Mouse (Mus musculus): ENCODE data around the gene Skp1a. TPM values are rescaled to one million over a fixed set of nuclear protein-coding genes. Genes with fewer than 3 reads are reported as not detected.

Gene Skp1a
- polyA plus RNA-seq, 1 experiment from 2014 or later: 843 TPM

GRCm38 (mm10) chr11:52249452-52249851 is 17.7 kb downstream of the Skp1a start:
- Histone ChIP-seq H3K4me1 (ENCODE audit: control insufficient read depth, insufficient read depth, low read length) (no peaks in the 10 kb centered on the region), H3K4me3 (ENCODE audit: low read length) (no peak overlapping the region), H3K4me2 (replicated peaks; ENCODE audit: low read depth, low read length) (no peak overlapping the region), H3K9ac (ENCODE audit: low read depth, low read length) (no peak overlapping the region), H3K27ac (ENCODE audit: low read depth, low read length) (no peak overlapping the region), H3K27me3 (ENCODE audit: control insufficient read depth, insufficient read depth, low read length) (no peaks in the 10 kb centered on the region), H3K36me3 (ENCODE audit: control insufficient read depth, insufficient read depth, low read length) (peaks cover 56% of the 10 kb centered on the region), H3K9me3 (ENCODE audit: control insufficient read depth, low read length) (no peaks in the 10 kb centered on the region)
- 87% methylated on average over 2 of the region's 2 CpGs for WGBS
- ATAC-seq (ENCODE audit: low FRiP score, low TSS enrichment): no peak

GRCm38 (mm10) chr11:52251770-52252169 is 20.0 kb downstream of the Skp1a start:
- Histone ChIP-seq H3K9me3 (ENCODE audit: control insufficient read depth, low read length) (no peaks in the 10 kb centered on the region), H3K4me3 (ENCODE audit: low read length) (no peak overlapping the region), H3K36me3 (ENCODE audit: control insufficient read depth, insufficient read depth, low read length) (peaks cover 39% of the 10 kb centered on the region), H3K9ac (ENCODE audit: low read depth, low read length) (no peak overlapping the region), H3K4me2 (replicated peaks; ENCODE audit: low read depth, low read length) (no peak overlapping the region), H3K4me1 (ENCODE audit: control insufficient read depth, insufficient read depth, low read length) (no peaks in the 10 kb centered on the region), H3K27me3 (ENCODE audit: control insufficient read depth, insufficient read depth, low read length) (no peaks in the 10 kb centered on the region), H3K27ac (ENCODE audit: low read depth, low read length) (no peak overlapping the region)
- WGBS: 86% methylated on average over 5 of the region's 5 CpGs
- no peak for ATAC-seq (ENCODE audit: low FRiP score, low TSS enrichment)

GRCm38 (mm10) chr11:52252692-52253091 is 20.9 kb downstream of the Skp1a start:
- H3K36me3 ChIP-seq (ENCODE audit: control insufficient read depth, insufficient read depth, low read length): peaks cover 30% of the 10 kb centered on the region
- H3K27me3 ChIP-seq (ENCODE audit: control insufficient read depth, insufficient read depth, low read length): no peaks in the 10 kb centered on the region
- no peaks in the 10 kb centered on the region for H3K9me3 ChIP-seq (ENCODE audit: control insufficient read depth, low read length)
- H3K4me1 ChIP-seq (ENCODE audit: control insufficient read depth, insufficient read depth, low read length): no peaks in the 10 kb centered on the region
- no peak overlapping the region for H3K4me2 ChIP-seq (replicated peaks; ENCODE audit: low read depth, low read length)
- 72% methylated on average over 1 of the region's 1 CpGs for WGBS
- ATAC-seq (ENCODE audit: low FRiP score, low TSS enrichment): no peak
- H3K4me3 ChIP-seq (ENCODE audit: low read length): no peak overlapping the region
- H3K27ac ChIP-seq (ENCODE audit: low read depth, low read length): no peak overlapping the region
- H3K9ac ChIP-seq (ENCODE audit: low read depth, low read length): no peak overlapping the region

GRCm38 (mm10) chr11:52253674-52254375 is 22.0 kb downstream of the Skp1a start:
- Histone ChIP-seq H3K9ac (ENCODE audit: low read depth, low read length) (no peak overlapping the region), H3K4me2 (replicated peaks; ENCODE audit: low read depth, low read length) (no peak overlapping the region), H3K4me1 (ENCODE audit: control insufficient read depth, insufficient read depth, low read length) (no peaks in the 10 kb centered on the region), H3K27me3 (ENCODE audit: control insufficient read depth, insufficient read depth, low read length) (no peaks in the 10 kb centered on the region), H3K4me3 (ENCODE audit: low read length) (no peak overlapping the region), H3K36me3 (ENCODE audit: control insufficient read depth, insufficient read depth, low read length) (peaks cover 23% of the 10 kb centered on the region; the same call in 1 of the 2 replicates), H3K27ac (ENCODE audit: low read depth, low read length) (no peak overlapping the region), H3K9me3 (ENCODE audit: control insufficient read depth, low read length) (no peaks in the 10 kb centered on the region)
- ATAC-seq (ENCODE audit: low FRiP score, low TSS enrichment): peak; percentile 58; the same call in 1 of the 2 replicates
- WGBS: 67% methylated on average over 11 of the region's 11 CpGs

- H3K36me3 ChIP-seq (ENCODE audit: control insufficient read depth, insufficient read depth, low read length): peaks cover 11% of the 10 kb centered on the region; the same call in 1 of the 2 replicates
- WGBS: 93% methylated on average over 8 of the region's 8 CpGs
- no peaks in the 10 kb centered on the region for H3K9me3 ChIP-seq (ENCODE audit: control insufficient read depth, low read length)
These were observed 23.3 kb downstream of the Skp1a start for GRCm38 (mm10) chr11:52255077-52255476.

GRCm38 (mm10) chr11:52257376-52257775 is 25.6 kb downstream of the Skp1a start:
- no peak overlapping the region for H3K9ac ChIP-seq (ENCODE audit: low read depth, low read length)
- no peak overlapping the region for H3K4me2 ChIP-seq (replicated peaks; ENCODE audit: low read depth, low read length)
- H3K27me3 ChIP-seq (ENCODE audit: control insufficient read depth, insufficient read depth, low read length): no peaks in the 10 kb centered on the region
- peaks cover 8% of the 10 kb centered on the region; the same call in 1 of the 2 replicates for H3K36me3 ChIP-seq (ENCODE audit: control insufficient read depth, insufficient read depth, low read length)
- WGBS: 78% methylated on average over 3 of the region's 3 CpGs
- ATAC-seq (ENCODE audit: low FRiP score, low TSS enrichment): no peak
- H3K9me3 ChIP-seq (ENCODE audit: control insufficient read depth, low read length): no peaks in the 10 kb centered on the region
- no peaks in the 10 kb centered on the region for H3K4me1 ChIP-seq (ENCODE audit: control insufficient read depth, insufficient read depth, low read length)
- no peak overlapping the region for H3K4me3 ChIP-seq (ENCODE audit: low read length)
- no peak overlapping the region for H3K27ac ChIP-seq (ENCODE audit: low read depth, low read length)

More at GRCm38 (mm10) chr11:52255077-52255476, 23.3 kb downstream of the Skp1a start:
- Histone ChIP-seq H3K27ac (ENCODE audit: low read depth, low read length) (no peak overlapping the region), H3K4me1 (ENCODE audit: control insufficient read depth, insufficient read depth, low read length) (no peaks in the 10 kb centered on the region), H3K4me3 (ENCODE audit: low read length) (no peak overlapping the region), H3K9ac (ENCODE audit: low read depth, low read length) (no peak overlapping the region), H3K27me3 (ENCODE audit: control insufficient read depth, insufficient read depth, low read length) (no peaks in the 10 kb centered on the region), H3K4me2 (replicated peaks; ENCODE audit: low read depth, low read length) (no peak overlapping the region)
- no peak for ATAC-seq (ENCODE audit: low FRiP score, low TSS enrichment)

- no peak for ATAC-seq (ENCODE audit: low FRiP score, low TSS enrichment)
- H3K4me3 ChIP-seq (ENCODE audit: low read length): no peak overlapping the region
- no peak overlapping the region for H3K27ac ChIP-seq (ENCODE audit: low read depth, low read length)
- no peaks in the 10 kb centered on the region for H3K27me3 ChIP-seq (ENCODE audit: control insufficient read depth, insufficient read depth, low read length)
- H3K36me3 ChIP-seq (ENCODE audit: control insufficient read depth, insufficient read depth, low read length): 0 out of 2 replicates have a peak, but pooled peaks cover 5% of the 10 kb centered on the region
- no peaks in the 10 kb centered on the region for H3K4me1 ChIP-seq (ENCODE audit: control insufficient read depth, insufficient read depth, low read length)
- H3K4me2 ChIP-seq (replicated peaks; ENCODE audit: low read depth, low read length): no peak overlapping the region
- no peak overlapping the region for H3K9ac ChIP-seq (ENCODE audit: low read depth, low read length)
- no peaks in the 10 kb centered on the region for H3K9me3 ChIP-seq (ENCODE audit: control insufficient read depth, low read length)
- 69% methylated on average over 5 of the region's 5 CpGs for WGBS
These were observed 26.9 kb downstream of the Skp1a start for GRCm38 (mm10) chr11:52258711-52259110.

- H3K36me3 ChIP-seq (ENCODE audit: control insufficient read depth, insufficient read depth, low read length): 0 out of 2 replicates have a peak, but pooled peaks cover under 1% of the 10 kb centered on the region
These were observed 29.1 kb downstream of the Skp1a start for GRCm38 (mm10) chr11:52260878-52261277.

GRCm38 (mm10) chr11:52261937-52262336 is 30.1 kb downstream of the Skp1a start:
- Histone ChIP-seq H3K4me2 (replicated peaks; ENCODE audit: low read depth, low read length) (no peak overlapping the region), H3K4me3 (ENCODE audit: low read length) (no peak overlapping the region), H3K9ac (ENCODE audit: low read depth, low read length) (no peak overlapping the region), H3K27me3 (ENCODE audit: control insufficient read depth, insufficient read depth, low read length) (no peaks in the 10 kb centered on the region), H3K9me3 (ENCODE audit: control insufficient read depth, low read length) (no peaks in the 10 kb centered on the region), H3K4me1 (ENCODE audit: control insufficient read depth, insufficient read depth, low read length) (no peaks in the 10 kb centered on the region), H3K27ac (ENCODE audit: low read depth, low read length) (no peak overlapping the region), H3K36me3 (ENCODE audit: control insufficient read depth, insufficient read depth, low read length) (no peaks in the 10 kb centered on the region)
- WGBS: 60% methylated on average over 5 of the region's 5 CpGs
- ATAC-seq (ENCODE audit: low FRiP score, low TSS enrichment): no peak

More at GRCm38 (mm10) chr11:52260878-52261277, 29.1 kb downstream of the Skp1a start:
- no peaks in the 10 kb centered on the region for H3K9me3 ChIP-seq (ENCODE audit: control insufficient read depth, low read length)
- no peak overlapping the region for H3K4me3 ChIP-seq (ENCODE audit: low read length)
- no peak overlapping the region for H3K9ac ChIP-seq (ENCODE audit: low read depth, low read length)
- 62% methylated on average over 4 of the region's 4 CpGs for WGBS
- no peak overlapping the region for H3K27ac ChIP-seq (ENCODE audit: low read depth, low read length)
- ATAC-seq (ENCODE audit: low FRiP score, low TSS enrichment): no peak
- no peak overlapping the region for H3K4me2 ChIP-seq (replicated peaks; ENCODE audit: low read depth, low read length)
- no peaks in the 10 kb centered on the region for H3K27me3 ChIP-seq (ENCODE audit: control insufficient read depth, insufficient read depth, low read length)
- no peaks in the 10 kb centered on the region for H3K4me1 ChIP-seq (ENCODE audit: control insufficient read depth, insufficient read depth, low read length)
